Mouse (Mus musculus) cerebellum, adult 2 months (tissue): ENCODE results near the gene Zfp746. TPM values are rescaled to one million over a fixed set of nuclear protein-coding genes. Genes with fewer than 3 reads are reported as not detected.

Experiments
- DNase-seq, 2 experiments: peaks; one replicate each; pipeline ENCODE4 v3.0.0; 2021
- H3K27ac ChIP-seq: fragments of 200-500 bp; 2 replicates; pipeline ENCODE4 v1.5.1; 2012; ENCODE audit warnings: low read length, control low read depth, inconsistent platforms; ENCODE audit not compliant: insufficient read depth
- H3K27me3 ChIP-seq: fragments of 200-500 bp; 2 replicates; pipeline ENCODE4 v1.6.1; 2012; ENCODE audit warnings: inconsistent platforms, mild to moderate bottlenecking, low read length, moderate library complexity; ENCODE audit not compliant: control insufficient read depth, insufficient read depth
- H3K4me1 ChIP-seq: fragments of 200-500 bp; 2 replicates; pipeline ENCODE4 v1.6.1; 2011; ENCODE audit warnings: low read length; ENCODE audit not compliant: control insufficient read depth, insufficient read depth
- H3K4me3 ChIP-seq: fragments of 200-500 bp; replicated peaks from 2 replicates; pipeline ENCODE3; 2011; ENCODE audit warnings: mild to moderate bottlenecking, low read depth, low read length, control low read depth; ENCODE audit not compliant: insufficient read depth
- CTCF ChIP-seq: fragments of 200-500 bp; IDR thresholded peaks from 2 replicates; pipeline ENCODE4 v1.5.1; 2011; ENCODE audit warnings: low read depth, mild to moderate bottlenecking, control low read depth, low read length, moderate library complexity, borderline replicate concordance; ENCODE audit not compliant: insufficient read depth
- POLR2A ChIP-seq: fragments of 200-500 bp; IDR thresholded peaks from 2 replicates; pipeline ENCODE4 v1.6.1; 2011; ENCODE audit warnings: low read length, control low read depth, borderline replicate concordance; ENCODE audit not compliant: insufficient read depth
- WGBS: fragments of 180-500 bp; shearing (Covaris S2); methylation state at CpG from one replicate; pipeline ENCODE4 v1.1.7; 2018; 5-methylcytosine and 5-hydroxymethylcytosine counted together
- polyA plus RNA-seq: library from polyadenylated mRNA; depleted of rRNA; stranded (reverse); fragments of >200 nt; gene quantifications from 2 replicates; pipeline ENCODE4 v1.2.3, GENCODE M21; 2012; rRNA removed

Zfp746 gene
- polyA plus RNA-seq, 1 experiment, result 32.2 TPM

GRCm38 (mm10) chr6:48024994-48025345 is 61.4 kb downstream of the Zfp746 start:
- no peaks in the 10 kb centered on the region for H3K27me3 ChIP-seq
- no peak overlapping the region for H3K4me3 ChIP-seq
- peaks cover 17% of the 10 kb centered on the region; the same call in 1 of the 2 replicates for H3K4me1 ChIP-seq
- no peak overlapping the region for H3K27ac ChIP-seq
- DNase-seq, result no peak
- TF ChIP-seq POLR2A, result no peak
- 79% methylated on average over 21 of the region's 21 CpGs for WGBS

- TF ChIP-seq POLR2A (no peak), CTCF (no peak)
- peaks cover 17% of the 10 kb centered on the region; the same call in 1 of the 2 replicates for H3K4me1 ChIP-seq
- no peaks in the 10 kb centered on the region for H3K27me3 ChIP-seq
- H3K4me3 ChIP-seq, result no peak overlapping the region
- DNase-seq, result peak; percentile 63 to 68
- no peak overlapping the region for H3K27ac ChIP-seq
- 83% methylated on average over 43 of the region's 43 CpGs for WGBS
Observed at GRCm38 (mm10) chr6:48024330-48024993, 61.9 kb downstream of the Zfp746 start.

GRCm38 (mm10) chr6:48022672-48023071 is 63.7 kb downstream of the Zfp746 start:
- Histone ChIP-seq H3K27me3 (no peaks in the 10 kb centered on the region), H3K4me3 (no peak overlapping the region), H3K4me1 (peaks cover 17% of the 10 kb centered on the region; the same call in 1 of the 2 replicates), H3K27ac (peak overlapping the region; percentile 86)
- 23% methylated on average over 2 of the region's 2 CpGs for WGBS
- DNase-seq, result peak; percentile 75 to 86
- no peak for TF ChIP-seq CTCF
- TF ChIP-seq POLR2A, result no peak

DNA sequence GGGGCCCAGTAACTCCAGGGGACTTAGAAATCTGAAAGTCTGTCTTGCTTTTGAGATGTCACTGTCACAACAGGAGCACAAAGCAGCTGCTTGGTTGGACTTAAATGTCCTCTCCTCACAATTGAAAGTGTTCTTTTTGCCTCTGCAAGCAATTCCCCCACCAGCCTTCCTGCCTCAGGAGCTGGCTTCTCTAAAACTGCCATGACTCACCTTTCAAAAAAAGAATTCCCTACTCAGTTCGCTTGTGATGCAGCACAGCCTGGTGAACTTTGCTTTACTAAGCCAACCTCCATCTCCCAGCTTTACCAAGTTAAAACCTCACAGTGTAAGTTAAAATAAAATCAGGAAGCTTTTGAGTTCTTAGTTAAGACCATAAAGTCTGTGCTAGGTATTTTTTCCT is 64.7 kb downstream of the Zfp746 start:
- Histone ChIP-seq H3K27me3 (no peaks in the 10 kb centered on the region), H3K27ac (peak overlapping the region; percentile 24; the same call in 1 of the 2 replicates), H3K4me3 (no peak overlapping the region), H3K4me1 (peaks cover 17% of the 10 kb centered on the region; the same call in 1 of the 2 replicates)
- 23% methylated on average over 1 of the region's 1 CpGs for WGBS
- TF ChIP-seq POLR2A (no peak), CTCF (no peak)
- DNase-seq, result no peak

GRCm38 (mm10) chr6:48020006-48020405 is 66.4 kb downstream of the Zfp746 start:
- H3K4me3 ChIP-seq, result no peak overlapping the region
- no peaks in the 10 kb centered on the region for H3K27me3 ChIP-seq
- no peak for TF ChIP-seq CTCF
- no peak for TF ChIP-seq POLR2A
- 0 out of 2 replicates have a peak overlapping the region, but pooled peaks have one; percentile 4 for H3K27ac ChIP-seq
- peaks cover 17% of the 10 kb centered on the region; the same call in 1 of the 2 replicates for H3K4me1 ChIP-seq
- peak; percentile 47 to 62 for DNase-seq
- 58% methylated on average over 2 of the region's 2 CpGs for WGBS

GRCm38 (mm10) chr6:48016841-48017240 is 69.6 kb downstream of the Zfp746 start:
- no peak for DNase-seq
- H3K4me3 ChIP-seq, result no peak overlapping the region
- H3K27ac ChIP-seq, result no peak overlapping the region
- TF ChIP-seq CTCF (no peak), POLR2A (no peak)
- H3K4me1 ChIP-seq, result peaks cover 6% of the 10 kb centered on the region; the same call in 1 of the 2 replicates
- 95% methylated on average over 9 of the region's 9 CpGs for WGBS
- no peaks in the 10 kb centered on the region for H3K27me3 ChIP-seq

- peak overlapping the region; percentile 83 for H3K4me3 ChIP-seq
- H3K27me3 ChIP-seq, result no peaks in the 10 kb centered on the region
- DNase-seq, result peak; percentile 80 to 89
- TF ChIP-seq POLR2A (peak; percentile 52; the same call in 1 of the 2 replicates), CTCF (peak; percentile 72)
- peaks cover 2% of the 10 kb centered on the region; the same call in 1 of the 2 replicates for H3K4me1 ChIP-seq
- WGBS, result 1% methylated on average over 22 of the region's 24 CpGs
- peak overlapping the region; percentile 63; the same call in 1 of the 2 replicates for H3K27ac ChIP-seq
Observed at GRCm38 (mm10) chr6:48016090-48016521, 70.3 kb downstream of the Zfp746 start.

Other genes starting within 250 kb of the Zfp746 start
- gene Zfp282, start 209.4 kb downstream of the Zfp746 start, polyA plus RNA-seq, result 14.0 and 16.6 TPM in 2 replicates
- gene Zfp212, start 166.1 kb downstream of the Zfp746 start, polyA plus RNA-seq, result 17.2 and 19.0 TPM in 2 replicates
- 34.4 and 35.1 TPM in 2 replicates for gene Zfp956, start 133.2 kb downstream of the Zfp746 start, polyA plus RNA-seq
- 27.6 and 35.2 TPM in 2 replicates for gene Zfp777, start 37.7 kb downstream of the Zfp746 start, polyA plus RNA-seq